Mouse (Mus musculus) ES-E14 (cell line): ENCODE results near the gene Myo15b. TPM values are rescaled to one million over a fixed set of nuclear protein-coding genes. Genes with fewer than 3 reads are reported as not detected.

Experiments used
- DNase-seq: peaks from one replicate; pipeline ENCODE4 v3.0.0-alpha.2; 2013; ENCODE audit warnings: low read depth, low spot score
- H3K27ac ChIP-seq: 2 replicates; pipeline ENCODE4 v1.5.1; 2012; ENCODE audit warnings: low read depth, mild to moderate bottlenecking, low read length, moderate library complexity, mixed read lengths; ENCODE audit not compliant: poor library complexity, insufficient read depth, severe bottlenecking
- H3K36me3 ChIP-seq: 2 replicates; pipeline ENCODE4 v1.6.1; 2012; ENCODE audit warnings: mild to moderate bottlenecking, low read length, moderate library complexity, mixed read lengths; ENCODE audit not compliant: control insufficient read depth, poor library complexity, insufficient read depth, severe bottlenecking
- H3K4me1 ChIP-seq, 2 experiments: fragments of 150-350 bp in 1 of 2; sonication (generic) in 1 of 2; 2 replicates each; pipeline ENCODE4 v1.6.1; 2012; ENCODE audit warnings: low read length in 2 of 2, mild to moderate bottlenecking in 1 of 2, mixed read lengths in 1 of 2; ENCODE audit not compliant: control insufficient read depth in 2 of 2, insufficient read depth in 2 of 2, poor library complexity in 1 of 2
- H3K4me3 ChIP-seq, 2 experiments: fragments of 150-350 bp in 1 of 2; sonication (generic) in 1 of 2; 2 replicates each; pipeline ENCODE4 v1.5.1; 2012; ENCODE audit warnings: low read length in 2 of 2, low read depth in 1 of 2, mild to moderate bottlenecking in 1 of 2, mixed read lengths in 1 of 2; ENCODE audit not compliant: insufficient read depth in 1 of 2, poor library complexity in 1 of 2, severe bottlenecking in 1 of 2
- H3K9ac ChIP-seq: 2 replicates; pipeline ENCODE4 v1.6.1; 2012; ENCODE audit warnings: low read depth, mild to moderate bottlenecking, low read length, mixed read lengths; ENCODE audit not compliant: poor library complexity, insufficient read depth, severe bottlenecking
- H3K9me3 ChIP-seq: fragments of 150-350 bp; sonication (generic); 2 replicates; pipeline ENCODE4 v1.6.1; 2012; ENCODE audit warnings: low read depth, mild to moderate bottlenecking, low read length; ENCODE audit not compliant: control insufficient read depth, insufficient read depth
- CHD2 ChIP-seq: IDR thresholded peaks from 2 replicates; pipeline ENCODE4 v1.6.1; 2014; ENCODE audit warnings: mild to moderate bottlenecking, low read depth, low read length, inconsistent platforms
- HCFC1 ChIP-seq: IDR thresholded peaks from 2 replicates; pipeline ENCODE4 v1.6.1; 2012; ENCODE audit warnings: low read length, inconsistent platforms, borderline replicate concordance; ENCODE audit not compliant: insufficient read depth
- MAFK ChIP-seq: IDR thresholded peaks from 2 replicates; pipeline ENCODE4 v1.6.1; 2014; ENCODE audit warnings: mild to moderate bottlenecking, low read depth, low read length, inconsistent platforms; ENCODE audit not compliant: insufficient read depth
- ZC3H11A ChIP-seq: IDR thresholded peaks from 2 replicates; pipeline ENCODE4 v1.6.1; 2012; ENCODE audit warnings: low read depth, mild to moderate bottlenecking, inconsistent platforms, low read length, borderline replicate concordance
- ZNF384 ChIP-seq: IDR thresholded peaks from 2 replicates; pipeline ENCODE4 v1.6.1; 2012; ENCODE audit warnings: low read depth, low read length, inconsistent platforms
- in situ Hi-C, 2 experiments: fragments of 600-800 bp; cut with MboI; formaldehyde crosslinking; loops; one replicate each; pipeline ENCODE4 v1.15.1; 2025; ENCODE audit warnings: low sequenced_read_pairs in 2 of 2, inconsistent platforms in 1 of 2; ENCODE audit not compliant: unreplicated experiment in 2 of 2
- total RNA-seq: library from RNA; depleted of rRNA; stranded (reverse); fragments of 300-350 nt; gene quantifications from 2 replicates; pipeline ENCODE4 v1.2.3, GENCODE M21; 2012; rRNA removed

The Myo15b gene
- total RNA-seq, 1 experiment, result 4.6 TPM

- no peak for TF ChIP-seq ZNF384
- TF ChIP-seq MAFK, result no peak
- no peak for TF ChIP-seq CHD2
- TF ChIP-seq HCFC1, result no peak
- TF ChIP-seq ZC3H11A, result no peak
- Histone ChIP-seq H3K4me1 (peaks cover 2 to 7% of the 10 kb centered on the region in 2 experiments; a peak in 2 of 4 replicates), H3K9me3 (no peaks in the 10 kb centered on the region), H3K27ac (no peak overlapping the region), H3K4me3 (no peak overlapping the region), H3K36me3 (peaks cover 26% of the 10 kb centered on the region), H3K9ac (no peak overlapping the region)
- in situ Hi-C loops, result loop anchor here in 1 of 2 experiments (5.0 kb wide), 1 partner anchor 55 kb away; no protein-coding TSS in a partner anchor
- DNase-seq, result no peak
These were observed 83.8 kb downstream of the Myo15b start for GRCm38 (mm10) chr11:115941980-115942379.

Other genes with a start within 250 kb of the Myo15b start
- gene Mif4gd, start 245.4 kb upstream of the Myo15b start, total RNA-seq, result 63.8 and 85.6 TPM in 2 replicates
- gene Slc25a19, start 230.1 kb upstream of the Myo15b start, total RNA-seq, result 22.6 and 23.6 TPM in 2 replicates
- 16.3 and 24.4 TPM in 2 replicates for gene Grb2, start 149.8 kb upstream of the Myo15b start, total RNA-seq
- 17.7 and 32.1 TPM in 2 replicates for gene Tmem94, start 93.0 kb upstream of the Myo15b start, total RNA-seq
- gene Caskin2, start 44.8 kb upstream of the Myo15b start, total RNA-seq, result 9.6 and 10.5 TPM in 2 replicates
- 63.6 and 64.4 TPM in 2 replicates for gene Tsen54, start 43.7 kb upstream of the Myo15b start, total RNA-seq
- 96.5 and 145 TPM in 2 replicates for gene Llgl2, start 34.4 kb upstream of the Myo15b start, total RNA-seq
- 0.67 TPM in 1 of 2 replicates, not detected in the other for gene Smim5, start 41.6 kb downstream of the Myo15b start, total RNA-seq
- gene Smim6, start 53.6 kb downstream of the Myo15b start, total RNA-seq, result 0.45 TPM in 1 of 2 replicates, not detected in the other
- gene Sap30bp, start 74.9 kb downstream of the Myo15b start, total RNA-seq, result 52.1 and 63.5 TPM in 2 replicates
- gene Recql5, start 75.1 kb downstream of the Myo15b start, total RNA-seq, result 28.0 and 40.8 TPM in 2 replicates
- 9.6 and 26.3 TPM in 2 replicates for gene Itgb4, start 116.3 kb downstream of the Myo15b start, total RNA-seq
- 144 and 195 TPM in 2 replicates for gene Galk1, start 154.3 kb downstream of the Myo15b start, total RNA-seq
- 504 and 729 TPM in 2 replicates for gene H3f3b, start 169.6 kb downstream of the Myo15b start, total RNA-seq
- 32.5 and 39.6 TPM in 2 replicates for gene Unk, start 171.9 kb downstream of the Myo15b start, total RNA-seq
- 13.3 and 14.2 TPM in 2 replicates for gene Unc13d, start 219.6 kb downstream of the Myo15b start, total RNA-seq
- 16.9 and 20.1 TPM in 2 replicates for gene Wbp2, start 228.6 kb downstream of the Myo15b start, total RNA-seq